ENCODE assay signal across 22 mouse cellular contexts in genomic region chr16:91822759-91823158, GRCm38 (mm10).
DNase-seq lines count a peak whose midpoint lies in the region; ATAC-seq and TF ChIP-seq lines count a peak whose summit lies in the region.
"Had no signal": no experiment of that assay in that cellular context is flagged by ENCODE, and none has a peak within 500 bp of the region (broad histone marks: within the 10 kb centered on the region; RNA-seq: fewer than 3 reads in every experiment).

No protein-coding gene starts in this region.

- H3K27ac ChIP-seq in liver, embryonic 16.5 days (ENCODE audit: low read length) = peak overlapping the region; percentile 66; the same call in 1 of the 2 replicates
- H3K27ac ChIP-seq: gastrocnemius, adult 2 months; intestine, embryonic 15.5 days; limb, embryonic 13.5 days; midbrain, embryonic 15.5 days; neural tube, embryonic 12.5 days; stomach, embryonic 15.5 days had no signal

- no peaks in the 10 kb centered on the region for H3K27me3 ChIP-seq in G1E (ENCODE audit: insufficient read depth, low read length)
- H3K27me3 ChIP-seq in liver, embryonic 16.5 days (ENCODE audit: control insufficient read depth, insufficient read depth, low read depth, low read length) = no peaks in the 10 kb centered on the region
- H3K27me3 ChIP-seq: intestine, embryonic 15.5 days; limb, embryonic 13.5 days; midbrain, embryonic 15.5 days; neural tube, embryonic 12.5 days; stomach, embryonic 15.5 days had no signal

- no peak for TF ChIP-seq CTCF in G1E (IDR thresholded peaks at IDR 0.05; ENCODE audit: low read depth, low read length)

- H3K4me1 ChIP-seq in G1E (ENCODE audit: insufficient read depth, low read depth, low read length) = peaks cover 63% of the 10 kb centered on the region
- peaks cover 47% of the 10 kb centered on the region for H3K4me1 ChIP-seq in liver, embryonic 16.5 days (ENCODE audit: control insufficient read depth, low read depth, low read length)
- H3K4me1 ChIP-seq: midbrain, embryonic 15.5 days had no signal

- H3K9me3 ChIP-seq in G1E (replicated peaks) = no peaks in the 10 kb centered on the region
- no peaks in the 10 kb centered on the region for H3K9me3 ChIP-seq in liver, embryonic 16.5 days (replicated peaks; ENCODE audit: control insufficient read depth, low read length)
- H3K9me3 ChIP-seq: intestine, embryonic 15.5 days; midbrain, embryonic 15.5 days; neural tube, embryonic 12.5 days; stomach, embryonic 15.5 days had no signal

- DNase-seq in G1E (ENCODE audit: low spot score) = peak; percentile 29
- DNase-seq in MN1 (ENCODE audit: low spot score) = peak; percentile 61
- DNase-seq in liver = peak; percentile 68
- DNase-seq in cerebellum, postnatal 25 days = no peak
- DNase-seq in spleen, adult 18-20 months = no peak
- DNase-seq in spleen, postnatal 10 days (ENCODE audit: low spot score in 2 of 2) = no peak
- DNase-seq: adrenal gland, postnatal 36 days; cerebellum, adult 11-12 months; cerebellum, postnatal 10 days; gastrocnemius, adult 2 months; heart, postnatal 4 days; kidney, postnatal 25 days; lung, embryonic 14.5 days; thymus, postnatal 4 days had no signal

- 38% methylated on average over 6 of the region's 6 CpGs for WGBS in liver, embryonic 16.5 days (ENCODE audit: insufficient replicate concordance)

- H3K4me2 ChIP-seq in liver, embryonic 16.5 days (ENCODE audit: low read depth, low read length) = peak overlapping the region; percentile 53
- H3K4me2 ChIP-seq: intestine, embryonic 15.5 days; limb, embryonic 13.5 days; lung, embryonic 14.5 days; midbrain, embryonic 15.5 days; neural tube, embryonic 12.5 days; stomach, embryonic 15.5 days had no signal

- no peak overlapping the region for H3K9ac ChIP-seq in liver, embryonic 16.5 days (ENCODE audit: low read depth, low read length)
- H3K9ac ChIP-seq: intestine, embryonic 15.5 days; limb, embryonic 13.5 days; lung, embryonic 14.5 days; midbrain, embryonic 15.5 days; neural tube, embryonic 12.5 days; stomach, embryonic 15.5 days had no signal

- peak overlapping the region; percentile 27; the same call in 1 of the 2 replicates for H3K4me3 ChIP-seq in G1E (ENCODE audit: low read depth, low read length)
- H3K4me3 ChIP-seq in liver, embryonic 16.5 days (ENCODE audit: low read depth, low read length) = peak overlapping the region; percentile 2; the same call in 1 of the 2 replicates
- H3K4me3 ChIP-seq: gastrocnemius, adult 2 months; intestine, embryonic 15.5 days; limb, embryonic 13.5 days; midbrain, embryonic 15.5 days; neural tube, embryonic 12.5 days; stomach, embryonic 15.5 days had no signal

- peak; percentile 69 for ATAC-seq in G1E (ENCODE audit: extremely low read depth, insufficient number of reproducible peaks, low FRiP score, poor library complexity, severe bottlenecking)
- ATAC-seq in liver, embryonic 16.5 days (ENCODE audit: low read depth) = peak; percentile 75
- ATAC-seq: forebrain, embryonic 14.5 days; hindbrain, embryonic 16.5 days; intestine, embryonic 15.5 days; midbrain, embryonic 15.5 days had no signal

- H3K36me3 ChIP-seq in G1E (replicated peaks) = peaks cover 47% of the 10 kb centered on the region
- H3K36me3 ChIP-seq in liver, embryonic 16.5 days (ENCODE audit: control insufficient read depth, insufficient read depth) = peaks cover 48% of the 10 kb centered on the region

Comparison
In these comparisons a context has a peak if more than half of its experiments do, and no peak if none do; other contexts are left out.
1. DNase-seq: peak in G1E (single experiment), MN1 (single experiment) and liver (single experiment); none in cerebellum, postnatal 25 days (0 of 2), spleen, adult 18-20 months (0 of 2) and spleen, postnatal 10 days (0 of 2).